Mouse (Mus musculus): ENCODE results near the gene Farsb. TPM values are rescaled to one million over a fixed set of nuclear protein-coding genes. Genes with fewer than 3 reads are reported as not detected.

Gene Farsb
- polyA plus RNA-seq (2015; fragmentation: Nextera tagmentation; extraction: Ambion mirVana), result 154 and 159 TPM in 2 replicates

DNA sequence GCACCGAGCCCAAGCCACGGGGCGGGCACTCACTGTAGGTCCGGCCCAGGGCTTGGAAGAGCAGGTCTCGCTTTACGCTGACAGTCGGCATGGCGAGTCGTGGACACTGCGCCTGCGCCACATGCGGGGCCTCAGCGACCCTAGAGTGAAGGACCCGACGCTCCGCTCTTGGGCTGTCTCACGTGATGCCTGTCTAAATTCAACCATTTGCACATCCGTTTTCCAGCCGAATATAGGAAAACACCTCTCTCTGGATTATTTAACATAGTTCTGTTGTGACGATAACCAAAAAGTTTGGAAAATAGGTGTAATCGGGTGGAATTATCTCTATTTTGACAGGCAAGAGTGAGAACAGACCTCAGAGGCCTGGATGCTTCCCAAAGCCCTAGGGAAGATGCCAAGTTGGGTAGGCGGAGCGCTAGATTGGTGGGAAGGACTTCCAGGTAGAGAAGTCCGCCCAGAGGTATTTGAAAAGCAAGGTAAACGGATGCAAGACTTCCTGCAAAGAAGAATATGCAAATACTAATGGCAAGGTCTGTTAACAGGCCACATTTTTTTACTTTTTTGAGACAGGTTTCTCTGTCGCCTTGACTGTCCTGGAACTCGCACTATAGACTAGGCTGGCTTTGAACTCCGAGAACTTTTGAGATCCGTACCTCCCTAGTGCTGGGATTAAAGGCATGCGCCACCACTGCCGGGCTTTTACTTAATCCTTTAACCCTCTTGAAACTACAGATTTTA is at the start of gene Farsb:
Farsb (minus strand) TSS at position 146 of the 741 bp plus-strand sequence.
- H3K9me3 ChIP-seq, result no peaks in the 10 kb centered on the region
- peak; percentile 99 for ATAC-seq (replicated peaks)
- H3K4me1 ChIP-seq, result peaks cover 27% of the 10 kb centered on the region
- H3K27me3 ChIP-seq, result 0 out of 2 replicates have a peak, but pooled peaks cover under 1% of the 10 kb centered on the region
- peak within 1 kb of the TSS; percentile 62 for H3K4me2 ChIP-seq (replicated peaks)
- WGBS, result under 1% methylated on average over 31 of the region's 31 CpGs
- peak within 1 kb of the TSS; percentile 99 for H3K4me3 ChIP-seq
- H3K9ac ChIP-seq (replicated peaks), result peak within 1 kb of the TSS; percentile 90
- H3K27ac ChIP-seq (replicated peaks), result peak within 1 kb of the TSS; percentile 80
- no peaks in the 10 kb centered on the region for H3K36me3 ChIP-seq

GRCm38 (mm10) chr1:78538396-78538795 is 49.7 kb upstream of the Farsb start:
- WGBS, result 50% methylated on average over 5 of the region's 5 CpGs
- Histone ChIP-seq H3K9ac (replicated peaks) (no peak overlapping the region), H3K27me3 (no peaks in the 10 kb centered on the region), H3K36me3 (no peaks in the 10 kb centered on the region), H3K4me1 (0 out of 2 replicates have a peak, but pooled peaks cover 4% of the 10 kb centered on the region), H3K27ac (replicated peaks) (no peak overlapping the region), H3K4me2 (replicated peaks) (no peak overlapping the region), H3K4me3 (no peak overlapping the region), H3K9me3 (no peaks in the 10 kb centered on the region)
- ATAC-seq (replicated peaks), result no peak

DNA sequence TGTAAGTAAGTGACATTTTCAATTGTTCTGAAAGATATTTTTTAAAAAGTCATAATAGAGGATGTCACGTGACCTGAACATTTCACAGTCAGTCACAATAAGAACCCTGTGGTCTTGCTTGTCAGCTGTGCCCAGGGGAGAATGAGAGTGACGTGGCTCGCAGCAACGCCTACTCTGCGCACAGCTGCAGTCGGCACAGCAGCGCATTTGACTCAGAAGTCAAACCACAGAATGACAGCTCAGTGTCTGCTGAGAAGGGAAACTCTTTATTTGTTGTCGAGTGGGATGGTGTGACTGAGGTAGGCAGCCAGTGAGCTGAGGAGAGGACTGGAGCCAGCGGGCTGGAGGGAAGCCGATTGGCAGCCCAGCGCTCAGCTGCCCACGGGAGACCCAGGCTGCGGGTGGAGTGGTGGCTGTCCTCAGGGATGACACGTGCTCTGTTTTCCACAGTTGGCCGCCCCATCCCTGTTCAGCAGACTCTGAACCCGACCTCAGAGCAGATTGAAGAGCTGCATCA is 48.9 kb upstream of the Farsb start:
- Histone ChIP-seq H3K4me1 (0 out of 2 replicates have a peak, but pooled peaks cover 4% of the 10 kb centered on the region), H3K27me3 (no peaks in the 10 kb centered on the region), H3K4me2 (replicated peaks) (peak overlapping the region; percentile 50), H3K27ac (replicated peaks) (peak overlapping the region; percentile 68), H3K4me3 (peak overlapping the region; percentile 31), H3K9me3 (no peaks in the 10 kb centered on the region), H3K36me3 (no peaks in the 10 kb centered on the region), H3K9ac (replicated peaks) (peak overlapping the region; percentile 34; the same call in 1 of the 2 replicates)
- ATAC-seq (replicated peaks), result peak; percentile 91
- WGBS, result 24% methylated on average over 16 of the region's 16 CpGs

- H3K27ac ChIP-seq (replicated peaks), result no peak overlapping the region
- H3K4me3 ChIP-seq, result 0 out of 2 replicates have a peak overlapping the region, but pooled peaks have one; percentile 31
- H3K27me3 ChIP-seq, result no peaks in the 10 kb centered on the region
- peak; percentile 44 for ATAC-seq (replicated peaks)
- H3K9me3 ChIP-seq, result no peaks in the 10 kb centered on the region
- H3K9ac ChIP-seq (replicated peaks), result no peak overlapping the region
- peak overlapping the region; percentile 50 for H3K4me2 ChIP-seq (replicated peaks)
- 0 out of 2 replicates have a peak, but pooled peaks cover 4% of the 10 kb centered on the region for H3K4me1 ChIP-seq
- 38% methylated on average over 19 of the region's 19 CpGs for WGBS
- H3K36me3 ChIP-seq, result no peaks in the 10 kb centered on the region
Measured at GRCm38 (mm10) chr1:78536310-78537164, 47.8 kb upstream of the Farsb start.

GRCm38 (mm10) chr1:78534428-78535150 is 45.9 kb upstream of the Farsb start:
- H3K9me3 ChIP-seq, result no peaks in the 10 kb centered on the region

GRCm38 (mm10) chr1:78532184-78532800 is 43.6 kb upstream of the Farsb start:
- H3K4me2 ChIP-seq (replicated peaks), result no peak overlapping the region
- no peaks in the 10 kb centered on the region for H3K27me3 ChIP-seq
- no peak for ATAC-seq (replicated peaks)
- WGBS, result 88% methylated on average over 15 of the region's 15 CpGs
- no peak overlapping the region for H3K4me3 ChIP-seq
- no peaks in the 10 kb centered on the region for H3K36me3 ChIP-seq
- no peak overlapping the region for H3K9ac ChIP-seq (replicated peaks)
- no peak overlapping the region for H3K27ac ChIP-seq (replicated peaks)
- H3K4me1 ChIP-seq, result no peaks in the 10 kb centered on the region
- no peaks in the 10 kb centered on the region for H3K9me3 ChIP-seq

More at GRCm38 (mm10) chr1:78534428-78535150, 45.9 kb upstream of the Farsb start:
- Histone ChIP-seq H3K9ac (replicated peaks) (no peak overlapping the region), H3K27me3 (no peaks in the 10 kb centered on the region), H3K4me2 (replicated peaks) (no peak overlapping the region), H3K4me1 (0 out of 2 replicates have a peak, but pooled peaks cover 4% of the 10 kb centered on the region), H3K4me3 (no peak overlapping the region), H3K27ac (replicated peaks) (no peak overlapping the region), H3K36me3 (no peaks in the 10 kb centered on the region)
- no peak for ATAC-seq (replicated peaks)
- 93% methylated on average over 9 of the region's 9 CpGs for WGBS

DNA sequence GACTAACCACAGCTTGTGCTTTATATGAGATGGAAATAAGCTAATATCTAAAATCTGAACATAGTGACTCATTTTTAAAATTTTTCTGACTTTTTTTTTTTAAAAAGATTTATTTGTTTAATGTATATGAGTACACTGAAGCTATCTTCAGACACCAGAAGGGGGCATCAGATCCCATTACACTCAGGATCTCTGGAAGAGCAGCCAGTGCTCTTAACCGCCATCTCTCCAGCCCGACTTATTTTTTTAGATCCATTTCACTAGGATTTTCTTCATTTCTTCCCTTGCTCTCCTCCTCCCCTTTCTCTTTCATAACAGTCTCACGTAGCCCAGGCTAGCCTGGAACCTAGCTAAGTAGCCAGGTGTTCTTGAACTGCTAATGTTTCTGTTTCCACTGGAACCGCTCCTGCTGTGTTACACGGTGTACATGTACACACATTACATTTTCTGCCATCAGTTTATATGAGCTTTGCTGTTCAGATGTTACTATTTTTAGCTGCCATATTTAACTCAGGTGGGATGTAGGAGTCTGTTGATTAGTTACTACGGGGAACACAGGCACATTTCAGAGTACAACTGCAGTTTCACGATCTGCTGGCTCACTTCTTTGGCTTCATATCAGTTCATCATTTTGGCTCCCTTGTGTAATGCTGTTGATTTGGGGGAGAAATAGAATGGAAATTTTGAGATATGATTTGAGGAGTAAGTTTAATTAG is 42.0 kb upstream of the Farsb start:
- Histone ChIP-seq H3K27ac (replicated peaks) (no peak overlapping the region), H3K36me3 (no peaks in the 10 kb centered on the region), H3K27me3 (no peaks in the 10 kb centered on the region), H3K9me3 (no peaks in the 10 kb centered on the region), H3K4me1 (no peaks in the 10 kb centered on the region), H3K4me2 (replicated peaks) (no peak overlapping the region), H3K4me3 (no peak overlapping the region), H3K9ac (replicated peaks) (no peak overlapping the region)
- no peak for ATAC-seq (replicated peaks)
- 75% methylated on average over 7 of the region's 7 CpGs for whole genome bisulfite sequencing

DNA sequence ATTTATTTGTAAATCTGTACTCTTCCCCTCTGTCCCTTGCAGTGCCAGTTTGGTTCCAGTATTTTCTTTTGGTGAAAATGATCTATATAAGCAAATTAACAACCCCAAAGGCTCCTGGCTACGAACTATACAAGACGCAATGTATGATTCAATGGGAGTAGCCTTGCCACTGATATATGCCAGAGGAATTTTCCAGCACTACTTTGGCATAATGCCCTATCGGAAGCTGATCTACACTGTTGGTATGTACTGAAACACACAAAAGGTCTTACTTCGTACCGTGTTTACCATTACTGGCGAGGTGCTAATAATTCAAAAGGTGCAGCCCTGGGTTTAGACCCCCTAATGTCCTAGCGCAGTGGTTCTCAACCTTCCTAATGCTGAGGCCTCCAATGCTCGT is 40.3 kb upstream of the Farsb start:
- 89% methylated on average over 8 of the region's 8 CpGs for WGBS
- Histone ChIP-seq H3K4me1 (no peaks in the 10 kb centered on the region), H3K4me2 (replicated peaks) (no peak overlapping the region), H3K36me3 (no peaks in the 10 kb centered on the region), H3K9ac (replicated peaks) (no peak overlapping the region), H3K27ac (replicated peaks) (no peak overlapping the region), H3K9me3 (no peaks in the 10 kb centered on the region), H3K4me3 (no peak overlapping the region), H3K27me3 (no peaks in the 10 kb centered on the region)
- no peak for ATAC-seq (replicated peaks)

- Histone ChIP-seq H3K9me3 (no peaks in the 10 kb centered on the region), H3K4me3 (no peak overlapping the region), H3K4me2 (replicated peaks) (no peak overlapping the region), H3K36me3 (no peaks in the 10 kb centered on the region), H3K27me3 (no peaks in the 10 kb centered on the region), H3K27ac (replicated peaks) (no peak overlapping the region), H3K9ac (replicated peaks) (no peak overlapping the region), H3K4me1 (no peaks in the 10 kb centered on the region)
- 94% methylated on average over 3 of the region's 3 CpGs for WGBS
- no peak for ATAC-seq (replicated peaks)
Measured at GRCm38 (mm10) chr1:78528356-78528755, 39.7 kb upstream of the Farsb start.

- Histone ChIP-seq H3K4me3 (no peak overlapping the region), H3K36me3 (no peaks in the 10 kb centered on the region), H3K4me1 (no peaks in the 10 kb centered on the region), H3K27ac (replicated peaks) (no peak overlapping the region), H3K9ac (replicated peaks) (no peak overlapping the region), H3K27me3 (no peaks in the 10 kb centered on the region), H3K9me3 (no peaks in the 10 kb centered on the region), H3K4me2 (replicated peaks) (no peak overlapping the region)
- 52% methylated on average over 23 of the region's 23 CpGs for WGBS
- no peak for ATAC-seq (replicated peaks)
Measured at GRCm38 (mm10) chr1:78525189-78525886, 36.6 kb upstream of the Farsb start.

All from forebrain, embryonic 15.5 days (tissue).